Mouse (Mus musculus) kidney, postnatal 10 days (tissue): ENCODE results near the gene Srrm4.

ENCODE experiments used
- DNase-seq: peaks from one replicate; pipeline ENCODE4 v3.0.0; 2021; ENCODE audit warnings: mixed read lengths

The Srrm4 gene

GRCm38 (mm10) chr5:116591346-116592048, at the start of gene Srrm4:
Srrm4 (minus strand) TSS chr5:116591817.
- DNase-seq = peak; percentile 88

- DNase-seq = peak; percentile 13
These were observed 1.3 kb upstream of the Srrm4 start for GRCm38 (mm10) chr5:116592801-116593430.

- DNase-seq = no peak
These were observed 608 bp upstream of the Srrm4 start for GRCm38 (mm10) chr5:116592049-116592800.

GRCm38 (mm10) chr5:116590698-116591097, 919 bp downstream of the Srrm4 start:
- DNase-seq = no peak

GRCm38 (mm10) chr5:116589631-116590030, 2.0 kb downstream of the Srrm4 start:
- no peak for DNase-seq

GRCm38 (mm10) chr5:116588836-116589235, 2.8 kb downstream of the Srrm4 start:
- DNase-seq = no peak

GRCm38 (mm10) chr5:116579533-116579932, 12.1 kb downstream of the Srrm4 start:
- no peak for DNase-seq

- DNase-seq = no peak
These were observed 14.5 kb downstream of the Srrm4 start for GRCm38 (mm10) chr5:116577082-116577481.

- DNase-seq = no peak
These were observed 18.3 kb downstream of the Srrm4 start for GRCm38 (mm10) chr5:116573307-116573706.

GRCm38 (mm10) chr5:116571936-116572335, 19.7 kb downstream of the Srrm4 start:
- DNase-seq = no peak

GRCm38 (mm10) chr5:116571232-116571861, 20.3 kb downstream of the Srrm4 start:
- no peak for DNase-seq

- DNase-seq = no peak
These were observed 21.1 kb downstream of the Srrm4 start for GRCm38 (mm10) chr5:116570566-116570965.

GRCm38 (mm10) chr5:116569629-116570028, 22.0 kb downstream of the Srrm4 start:
- DNase-seq = no peak

GRCm38 (mm10) chr5:116568050-116568449, 23.6 kb downstream of the Srrm4 start:
- DNase-seq = no peak

- DNase-seq = no peak
These were observed 24.3 kb downstream of the Srrm4 start for GRCm38 (mm10) chr5:116567298-116567697.

- DNase-seq = no peak
These were observed 25.1 kb downstream of the Srrm4 start for GRCm38 (mm10) chr5:116566385-116567045.

- no peak for DNase-seq
These were observed 26.0 kb downstream of the Srrm4 start for GRCm38 (mm10) chr5:116565573-116565972.

GRCm38 (mm10) chr5:116564391-116564790, 27.2 kb downstream of the Srrm4 start:
- no peak for DNase-seq

- no peak for DNase-seq
These were observed 27.9 kb downstream of the Srrm4 start for GRCm38 (mm10) chr5:116563713-116564112.

- DNase-seq = no peak
These were observed 32.5 kb downstream of the Srrm4 start for GRCm38 (mm10) chr5:116559091-116559490.

GRCm38 (mm10) chr5:116556614-116557013, 35.0 kb downstream of the Srrm4 start:
- DNase-seq = no peak

- DNase-seq = peak; percentile 58
These were observed 37.7 kb downstream of the Srrm4 start for GRCm38 (mm10) chr5:116553868-116554267.

- DNase-seq = no peak
These were observed 38.5 kb downstream of the Srrm4 start for GRCm38 (mm10) chr5:116553106-116553505.
